ENCODE assay signal across 10 mouse cellular contexts in genomic region chr1:92092286-92092685, GRCm38 (mm10).
"Had no signal": no experiment of that assay in that cellular context is flagged by ENCODE, and none has a peak within 500 bp of the region (broad histone marks: within the 10 kb centered on the region; RNA-seq: fewer than 3 reads in every experiment).

No protein-coding gene starts in this region.

- ATAC-seq: liver, postnatal 0 days; lung, postnatal 0 days; midbrain, embryonic 13.5 days; midbrain, embryonic 16.5 days had no signal

- DNase-seq: kidney, postnatal 10 days; kidney, postnatal 4 days; left cerebral cortex, postnatal 4 days; liver, postnatal 0 days; lung, embryonic 14.5 days; thymus, adult 18-20 months; thymus, postnatal 36 days had no signal
